ENCODE assay signal across 9 mouse cellular contexts in the genomic region with DNA sequence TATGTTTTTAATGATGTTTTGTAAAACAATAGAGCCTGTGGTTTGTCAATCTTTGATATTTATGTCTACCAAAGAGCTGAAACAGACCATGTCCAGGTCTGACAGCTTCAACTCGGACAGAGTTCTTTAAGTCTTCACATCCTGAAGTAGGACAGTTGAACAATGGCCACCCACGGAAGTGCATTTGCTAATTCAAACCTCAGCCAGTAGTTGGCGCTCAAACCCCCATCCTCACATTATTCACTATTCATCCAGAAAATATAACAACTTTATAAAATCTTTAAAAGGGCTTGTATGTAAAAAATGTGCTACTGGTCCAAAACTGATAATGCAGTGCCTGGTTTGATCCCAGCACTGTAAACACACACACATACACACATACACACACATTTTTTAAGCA.
DNase-seq lines count a peak whose midpoint lies in the region; ATAC-seq and TF ChIP-seq lines count a peak whose summit lies in the region.
"Had no signal": no experiment of that assay in that cellular context is flagged by ENCODE, and none has a peak within 500 bp of the region (broad histone marks: within the 10 kb centered on the region; RNA-seq: fewer than 3 reads in every experiment).

No protein-coding gene starts in this region.

- H3K27me3 ChIP-seq in Patski: peaks cover 5% of the 10 kb centered on the region
- H3K27me3 ChIP-seq in neural tube, embryonic 15.5 days (replicated peaks): no peaks in the 10 kb centered on the region
- H3K27me3 ChIP-seq in forebrain, embryonic 13.5 days: no peaks in the 10 kb centered on the region
- H3K27me3 ChIP-seq: neural tube, embryonic 12.5 days had no signal

- H3K9ac ChIP-seq in neural tube, embryonic 15.5 days (replicated peaks): no peak overlapping the region
- H3K9ac ChIP-seq in forebrain, embryonic 13.5 days: no peak overlapping the region
- H3K9ac ChIP-seq: neural tube, embryonic 12.5 days had no signal

- DNase-seq in heart, postnatal 4 days: peak; percentile 53
- no peak for DNase-seq in heart, postnatal 36 days
- peak; percentile 43 to 49 for DNase-seq in B cell, adult 2 months
- DNase-seq in Patski (ENCODE audit: low read depth, low spot score): no peak
- DNase-seq in lung, postnatal 10 days: peak; percentile 27
- no peak for DNase-seq in frontal cortex, postnatal 10 days (ENCODE audit: low spot score in 2 of 2)

- H3K4me3 ChIP-seq in neural tube, embryonic 15.5 days (replicated peaks): no peak overlapping the region
- no peak overlapping the region for H3K4me3 ChIP-seq in forebrain, embryonic 13.5 days
- H3K4me3 ChIP-seq: neural tube, embryonic 12.5 days had no signal

- ATAC-seq in Patski: no peak
- ATAC-seq in neural tube, embryonic 15.5 days (ENCODE audit: low FRiP score): no peak
- ATAC-seq in forebrain, embryonic 13.5 days: no peak

- TF ChIP-seq CTCF in Patski (IDR thresholded peaks at IDR 0.05): peak; percentile 60

- in situ Hi-C loops in Patski (cut with MboI; ENCODE audit: low pct_unique_long_range_greater_than_20kb): no loop called here

- intact Hi-C loops in heart, postnatal 36 days (cut with DNase I): no loop called here

- no peaks in the 10 kb centered on the region for H3K36me3 ChIP-seq in neural tube, embryonic 15.5 days
- H3K36me3 ChIP-seq in forebrain, embryonic 13.5 days (ENCODE audit: poor library complexity, severe bottlenecking): no peaks in the 10 kb centered on the region
- H3K36me3 ChIP-seq: neural tube, embryonic 12.5 days had no signal

- no peaks in the 10 kb centered on the region for H3K9me3 ChIP-seq in neural tube, embryonic 15.5 days (replicated peaks)
- H3K9me3 ChIP-seq in forebrain, embryonic 13.5 days (replicated peaks): no peaks in the 10 kb centered on the region
- H3K9me3 ChIP-seq: neural tube, embryonic 12.5 days had no signal

- WGBS in neural tube, embryonic 15.5 days: 58% methylated on average over 3 of the region's 3 CpGs
- 49% methylated on average over 3 of the region's 3 CpGs for WGBS in forebrain, embryonic 13.5 days

- POLR2A ChIA-PET in Patski (lab: Charles Lee): no interaction called here

- H3K4me2 ChIP-seq in neural tube, embryonic 15.5 days: no peak overlapping the region
- H3K4me2 ChIP-seq in forebrain, embryonic 13.5 days: no peak overlapping the region
- H3K4me2 ChIP-seq: neural tube, embryonic 12.5 days had no signal

- no peak overlapping the region for H3K27ac ChIP-seq in neural tube, embryonic 15.5 days (replicated peaks)
- no peak overlapping the region for H3K27ac ChIP-seq in forebrain, embryonic 13.5 days
- H3K27ac ChIP-seq: neural tube, embryonic 12.5 days had no signal

- CTCF ChIA-PET in Patski (lab: Charles Lee): no interaction called here

- peaks cover 8% of the 10 kb centered on the region for H3K4me1 ChIP-seq in neural tube, embryonic 15.5 days
- H3K4me1 ChIP-seq in forebrain, embryonic 13.5 days: peaks cover 26% of the 10 kb centered on the region; the same call in 1 of the 2 replicates

Comparison
In these comparisons a context has a peak if more than half of its experiments do, and no peak if none do; other contexts are left out.
1. DNase-seq: peak in heart, postnatal 4 days (single experiment), B cell, adult 2 months (2 of 2) and lung, postnatal 10 days (single experiment); none in heart, postnatal 36 days (0 of 2), Patski (single experiment) and frontal cortex, postnatal 10 days (0 of 2).